Mouse (Mus musculus) bone marrow macrophage, adult 2 months (primary cell): ENCODE results near the gene Tnfsf15.

Experiments
- CTCF ChIP-seq: IDR thresholded peaks from 2 replicates; pipeline ENCODE4 v1.5.1; 2012; ENCODE audit warnings: low read depth, mild to moderate bottlenecking, low read length, moderate library complexity
- POLR2A ChIP-seq: IDR thresholded peaks from 2 replicates; pipeline ENCODE4 v1.6.1; 2012; ENCODE audit warnings: mild to moderate bottlenecking, low read depth, low read length, borderline replicate concordance

GRCm38 (mm10) chr4:63783826-63784225 lies 38.9 kb upstream of the Tnfsf15 start:
- TF ChIP-seq POLR2A = no peak
- no peak for TF ChIP-seq CTCF
